Mouse (Mus musculus): ENCODE results near the gene Olfr279. TPM values are rescaled to one million over a fixed set of nuclear protein-coding genes. Genes with fewer than 3 reads are reported as not detected.
A peak's percentile ranks its signal among the peaks of the same experiment; 100 is the strongest.
"Not testable (repeated sequence)": the region's sequence is repeated elsewhere in the genome, so short reads cannot be mapped to it uniquely, and the experiment has no call there.

Olfr279 gene
- polyA plus RNA-seq, 1 experiment from 2014 or later, result not detected

DNA sequence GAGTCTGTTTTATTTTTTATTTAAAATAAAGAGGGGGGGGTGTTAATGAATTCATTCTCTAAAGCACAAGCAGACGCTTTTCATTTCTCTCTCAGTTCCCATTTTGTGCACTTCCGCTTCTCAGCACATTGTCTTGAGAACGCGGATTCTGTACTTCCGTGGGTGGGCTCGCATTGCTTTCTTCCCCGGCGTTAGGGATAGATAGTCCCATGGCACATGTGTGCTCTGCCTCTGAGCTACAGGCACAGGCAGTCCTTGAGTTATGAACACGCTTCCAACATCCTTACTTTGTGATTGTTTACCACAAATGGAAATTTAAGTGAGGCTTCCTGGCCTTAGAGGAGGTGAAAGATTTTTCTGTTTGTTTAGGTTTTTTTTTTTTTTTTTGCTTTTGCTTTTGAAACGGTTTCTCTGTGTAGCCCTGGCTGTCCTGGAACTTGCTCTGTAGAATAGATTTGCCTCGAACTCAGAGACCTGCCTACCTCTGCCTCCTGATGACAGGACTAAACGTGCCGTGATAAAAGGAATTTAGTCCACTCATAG, 19.3 kb downstream of the Olfr279 start:
- ChIA-PET POLR2A (no interaction called here), CTCF (no interaction called here)
- no peak for ATAC-seq
- no peaks in the 10 kb centered on the region for H3K27me3 ChIP-seq
- no peak for DNase-seq (ENCODE audit: low read depth, low spot score)
- no peak for TF ChIP-seq CTCF (IDR thresholded peaks at IDR 0.05)
- in situ Hi-C loops (cut with MboI; ENCODE audit: low pct_unique_long_range_greater_than_20kb), result loop anchor here (5.0 kb wide), 1 partner anchor 106 kb away; no protein-coding TSS in a partner anchor

DNA sequence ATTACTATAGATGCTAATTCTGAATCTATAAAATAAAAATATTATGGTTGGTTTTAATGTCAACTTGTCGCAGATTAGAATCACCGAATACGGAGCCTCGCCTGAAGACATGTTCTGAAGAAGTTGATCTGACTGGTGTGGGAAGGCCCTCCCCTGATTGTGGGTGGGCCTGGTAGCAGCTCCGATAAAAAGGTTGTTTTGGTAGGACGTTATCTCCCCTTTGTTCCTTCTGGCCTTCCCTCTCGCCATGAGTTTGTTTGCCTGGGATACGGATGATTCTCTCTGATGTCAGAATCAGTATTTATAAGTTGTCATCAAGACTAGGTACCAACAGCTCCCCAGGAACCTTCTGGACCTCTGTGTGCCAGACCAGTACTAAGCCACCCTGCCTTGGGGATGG, 20.0 kb downstream of the Olfr279 start:
- POLR2A ChIA-PET, result no interaction called here
- in situ Hi-C loops (cut with MboI; ENCODE audit: low pct_unique_long_range_greater_than_20kb), result loop anchor here (5.0 kb wide), 1 partner anchor 105 kb away; no protein-coding TSS in a partner anchor
- CTCF ChIA-PET, result no interaction called here
- H3K27me3 ChIP-seq, result no peaks in the 10 kb centered on the region
- TF ChIP-seq CTCF (IDR thresholded peaks at IDR 0.05), result no peak
- ATAC-seq (no peak), DNase-seq (ENCODE audit: low read depth, low spot score) (no peak)

DNA sequence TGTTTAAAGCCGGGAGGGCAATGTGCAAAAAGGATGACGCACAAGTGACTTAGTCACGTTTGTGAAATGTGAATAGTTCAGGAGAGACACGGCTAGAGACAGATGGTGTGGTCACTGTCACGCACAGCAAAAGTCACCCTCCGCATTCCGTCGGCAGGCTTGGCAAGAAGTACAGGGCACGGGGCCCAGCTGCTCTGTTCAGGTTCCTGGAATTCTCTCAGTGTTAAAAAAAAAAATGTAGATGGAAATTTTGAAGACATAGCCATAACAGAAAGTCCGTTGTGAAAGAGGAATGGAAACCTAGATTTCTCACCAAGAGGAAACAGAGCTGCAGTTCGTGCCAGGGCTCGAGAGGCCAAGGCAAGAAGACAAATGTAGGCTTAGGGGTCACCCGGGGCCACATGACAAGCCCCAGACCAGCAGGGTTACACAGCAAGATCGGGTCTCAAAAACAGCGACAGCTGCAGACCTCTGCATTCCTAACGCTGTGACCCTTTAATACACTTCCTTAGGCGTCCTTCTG, 20.7 kb downstream of the Olfr279 start:
- POLR2A ChIA-PET, result interaction anchor here (0.5 to 1.5 kb wide), 3 partner anchors 10 to 109 kb away, joined by 3 read pairs; no protein-coding TSS in a partner anchor
- TF ChIP-seq CTCF (IDR thresholded peaks at IDR 0.05), result no peak
- ATAC-seq, result peak; percentile 52
- CTCF ChIA-PET, result no interaction called here
- DNase-seq (ENCODE audit: low read depth, low spot score), result no peak
- no peaks in the 10 kb centered on the region for H3K27me3 ChIP-seq
- in situ Hi-C loops (cut with MboI; ENCODE audit: low pct_unique_long_range_greater_than_20kb), result loop anchor here (5.0 kb wide), 1 partner anchor 104 kb away; no protein-coding TSS in a partner anchor

DNA sequence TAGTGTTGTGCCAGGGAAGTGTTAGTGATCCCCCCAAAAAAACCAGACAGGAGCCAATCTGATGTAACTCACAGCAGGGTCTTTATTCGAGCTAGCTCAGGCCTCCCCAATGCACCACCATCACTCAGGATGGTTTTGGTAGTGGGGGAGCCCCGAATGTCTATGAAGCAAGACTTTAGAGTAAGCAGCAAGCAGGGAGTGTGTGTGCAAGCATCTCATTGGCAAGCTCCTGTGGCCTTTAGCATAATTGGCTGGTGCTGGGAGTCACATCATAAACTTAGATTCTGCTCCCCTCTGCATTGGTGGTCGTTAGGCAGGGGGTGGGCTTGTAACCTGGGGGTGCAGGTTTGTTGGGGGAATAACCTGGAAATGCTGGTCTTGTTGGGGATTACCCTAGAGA, 21.5 kb downstream of the Olfr279 start:
- not testable (repeated sequence) for H3K27me3 ChIP-seq; DNase-seq (ENCODE audit: low read depth, low spot score); ATAC-seq
- CTCF ChIA-PET, result interaction anchor here (2.8 kb wide), 1 partner anchor 13 kb away, joined by 10 read pairs; no protein-coding TSS in a partner anchor
- in situ Hi-C loops (cut with MboI; ENCODE audit: low pct_unique_long_range_greater_than_20kb), result loop anchor here (5.0 kb wide), 1 partner anchor 104 kb away; no protein-coding TSS in a partner anchor
- POLR2A ChIA-PET, result interaction anchor here (1.5 kb wide), 1 partner anchor 9 kb away, joined by 3 read pairs; no protein-coding TSS in a partner anchor

DNA sequence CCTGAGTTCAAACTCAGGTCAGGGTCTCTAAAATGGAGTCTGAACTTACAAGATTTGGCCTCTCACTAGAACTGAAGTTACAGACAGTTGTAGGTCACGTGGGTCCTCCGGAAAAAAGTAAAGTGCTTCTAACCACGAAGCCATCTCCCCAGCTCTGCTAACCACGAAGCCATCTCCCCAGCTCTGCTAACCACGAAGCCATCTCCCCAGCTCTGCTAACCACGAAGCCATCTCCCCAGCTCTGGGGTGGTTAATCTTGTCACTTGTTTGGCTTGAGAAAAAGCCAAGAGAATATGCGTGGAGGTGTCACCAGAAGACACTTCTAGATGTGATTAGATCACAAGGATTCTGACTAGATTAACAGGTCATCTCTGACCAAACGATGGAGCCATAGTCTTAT, 21.9 kb downstream of the Olfr279 start:
- no peaks in the 10 kb centered on the region for H3K27me3 ChIP-seq
- in situ Hi-C loops (cut with MboI; ENCODE audit: low pct_unique_long_range_greater_than_20kb), result loop anchor here (5.0 kb wide), 1 partner anchor 103 kb away; no protein-coding TSS in a partner anchor
- DNase-seq (ENCODE audit: low read depth, low spot score), result no peak
- POLR2A ChIA-PET, result interaction anchor here (1.5 kb wide), 1 partner anchor 9 kb away, joined by 3 read pairs; no protein-coding TSS in a partner anchor
- no peak for ATAC-seq
- CTCF ChIA-PET, result interaction anchor here (1.5 to 2.8 kb wide), 2 partner anchors 12 to 45 kb away, joined by 3 to 10 read pairs; no protein-coding TSS in a partner anchor
- TF ChIP-seq CTCF (IDR thresholded peaks at IDR 0.05), result no peak

DNA sequence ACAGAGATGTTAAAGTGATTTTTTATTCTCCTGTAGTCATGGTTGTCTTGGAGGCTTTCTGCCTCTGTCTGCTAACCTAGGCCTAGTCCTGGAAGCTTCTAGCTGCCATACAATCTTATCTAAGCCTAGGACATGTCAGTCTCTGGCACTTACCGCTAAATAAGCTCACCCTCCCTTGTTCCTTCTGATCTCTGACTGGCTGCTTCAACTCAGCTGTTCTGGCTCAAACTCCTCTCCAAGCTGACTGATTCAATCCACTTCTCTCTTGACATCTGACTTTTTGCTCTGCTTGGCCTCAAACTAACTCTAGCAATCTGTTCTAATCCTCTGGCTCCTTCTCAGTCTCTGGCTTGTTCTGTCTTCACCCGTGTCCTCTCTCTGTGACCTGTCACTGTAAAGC, 22.6 kb downstream of the Olfr279 start:
- not testable (repeated sequence) for ATAC-seq; DNase-seq (ENCODE audit: low read depth, low spot score); H3K27me3 ChIP-seq
- ChIA-PET CTCF (interaction anchor here (1.5 to 2.8 kb wide), 2 partner anchors 11 to 44 kb away, joined by 3 to 10 read pairs; no protein-coding TSS in a partner anchor), POLR2A (interaction anchor here (0.6 kb wide), 1 partner anchor 203 kb away, joined by 4 read pairs; no protein-coding TSS in a partner anchor)
- in situ Hi-C loops (cut with MboI; ENCODE audit: low pct_unique_long_range_greater_than_20kb), result loop anchor here (5.0 kb wide), 1 partner anchor 102 kb away; no protein-coding TSS in a partner anchor

DNA sequence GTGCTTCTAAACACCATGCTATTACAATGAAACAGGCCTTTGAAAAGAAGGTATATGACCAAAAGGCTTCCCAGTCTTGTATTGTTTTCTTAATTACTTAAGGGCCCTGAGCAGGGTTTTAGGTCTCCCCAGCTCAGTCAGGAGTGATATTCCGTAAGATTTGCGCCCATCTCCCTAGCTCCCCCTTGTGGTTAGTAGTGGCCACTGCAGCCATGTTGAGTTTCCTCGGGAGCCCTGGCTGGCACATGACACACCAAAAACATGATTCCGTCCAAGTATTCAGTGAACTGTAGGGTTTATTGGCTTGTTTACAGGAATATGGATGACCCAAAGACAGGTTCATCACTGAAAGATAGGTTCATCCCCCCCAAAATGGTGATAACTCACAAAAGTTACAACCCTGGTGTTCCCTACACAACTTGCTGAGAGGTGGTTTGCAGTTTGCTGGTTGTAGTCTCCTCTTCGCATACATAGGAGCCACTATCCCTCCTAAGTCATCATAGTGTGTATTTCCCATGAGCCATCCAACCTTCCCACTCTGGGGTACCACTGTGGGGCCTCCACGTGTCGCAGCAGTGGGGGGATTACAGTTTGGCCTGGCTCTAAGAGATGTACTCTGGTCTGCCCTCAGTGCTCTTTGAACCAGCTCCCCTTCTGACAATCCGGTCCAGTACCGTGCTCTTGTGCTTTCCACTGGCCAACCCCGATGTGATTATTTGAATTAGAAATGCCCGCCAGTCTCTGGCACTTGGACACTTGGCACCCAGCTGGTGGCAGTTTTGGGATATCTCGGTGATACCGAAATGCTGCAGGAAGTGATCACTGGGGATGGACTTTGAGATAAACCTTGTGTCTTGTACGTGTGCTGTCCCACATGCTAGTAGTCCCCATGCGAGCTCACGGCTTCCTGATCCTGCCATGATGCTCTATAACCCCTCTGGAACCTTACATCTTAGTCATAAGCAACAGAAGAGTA, 25.5 kb downstream of the Olfr279 start:
- CTCF ChIA-PET, result interaction anchor here (0.6 to 2.1 kb wide), 7 partner anchors 8 to 50 kb away, joined by 3 to 15 read pairs (median 4); no protein-coding TSS in a partner anchor
- H3K27me3 ChIP-seq, result no peaks in the 10 kb centered on the region
- DNase-seq (ENCODE audit: low read depth, low spot score), result no peak
- in situ Hi-C loops (cut with MboI; ENCODE audit: low pct_unique_long_range_greater_than_20kb), result no loop called here
- TF ChIP-seq CTCF (IDR thresholded peaks at IDR 0.05), result peak; percentile 88
- no peak for ATAC-seq
- POLR2A ChIA-PET, result interaction anchor here (0.7 kb wide), 1 partner anchor 716 kb away, joined by 4 read pairs; no protein-coding TSS in a partner anchor

DNA sequence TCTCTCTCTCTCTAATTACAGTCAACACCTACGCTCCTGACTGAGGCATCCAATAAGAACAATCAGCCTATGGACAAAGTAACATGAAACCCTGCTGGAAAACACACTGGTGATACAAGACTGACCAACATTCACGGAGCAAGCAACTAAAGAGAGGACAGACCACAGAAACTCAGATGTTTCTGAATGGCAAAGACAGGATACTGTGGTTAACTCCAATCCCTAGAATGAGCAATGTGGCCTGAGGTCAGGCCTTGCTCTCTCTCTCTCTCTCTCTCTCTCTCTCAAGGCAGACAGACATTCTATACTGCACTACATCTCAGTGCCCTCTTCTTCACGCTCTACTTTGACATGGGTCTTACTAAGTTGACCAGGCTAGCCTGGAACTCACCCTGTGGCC, 29.0 kb downstream of the Olfr279 start:
- no peak for ATAC-seq
- in situ Hi-C loops (cut with MboI; ENCODE audit: low pct_unique_long_range_greater_than_20kb), result no loop called here
- DNase-seq (ENCODE audit: low read depth, low spot score), result no peak
- no peak for TF ChIP-seq CTCF (IDR thresholded peaks at IDR 0.05)
- CTCF ChIA-PET, result no interaction called here
- H3K27me3 ChIP-seq, result no peaks in the 10 kb centered on the region
- POLR2A ChIA-PET, result no interaction called here

DNA sequence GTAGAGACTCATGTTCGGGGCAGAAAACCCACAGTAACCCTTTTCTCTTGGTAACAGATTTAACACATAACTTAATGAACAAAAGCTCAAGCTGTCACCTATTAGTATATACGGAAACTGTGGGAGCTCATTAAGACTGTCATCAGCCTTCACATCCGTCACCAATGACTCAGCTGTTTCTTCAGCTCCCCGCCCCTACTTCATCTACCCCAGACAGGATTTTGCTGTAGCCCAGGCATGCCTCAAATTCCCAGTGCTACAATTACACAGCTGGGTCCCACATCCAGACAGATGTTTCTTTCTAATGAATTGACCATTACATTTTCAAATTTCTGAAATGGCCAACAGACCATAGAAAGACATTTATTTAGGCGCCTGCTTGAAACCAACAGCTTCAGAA, 33.9 kb downstream of the Olfr279 start:
- no peak for DNase-seq (ENCODE audit: low read depth, low spot score)
- ChIA-PET POLR2A (no interaction called here), CTCF (interaction anchor here (0.8 to 2.4 kb wide), 3 partner anchors 9 to 30 kb away, joined by 3 to 10 read pairs (median 6); no protein-coding TSS in a partner anchor)
- ATAC-seq, result no peak
- no peak for TF ChIP-seq CTCF (IDR thresholded peaks at IDR 0.05)
- H3K27me3 ChIP-seq, result no peaks in the 10 kb centered on the region
- in situ Hi-C loops (cut with MboI; ENCODE audit: low pct_unique_long_range_greater_than_20kb), result no loop called here

DNA sequence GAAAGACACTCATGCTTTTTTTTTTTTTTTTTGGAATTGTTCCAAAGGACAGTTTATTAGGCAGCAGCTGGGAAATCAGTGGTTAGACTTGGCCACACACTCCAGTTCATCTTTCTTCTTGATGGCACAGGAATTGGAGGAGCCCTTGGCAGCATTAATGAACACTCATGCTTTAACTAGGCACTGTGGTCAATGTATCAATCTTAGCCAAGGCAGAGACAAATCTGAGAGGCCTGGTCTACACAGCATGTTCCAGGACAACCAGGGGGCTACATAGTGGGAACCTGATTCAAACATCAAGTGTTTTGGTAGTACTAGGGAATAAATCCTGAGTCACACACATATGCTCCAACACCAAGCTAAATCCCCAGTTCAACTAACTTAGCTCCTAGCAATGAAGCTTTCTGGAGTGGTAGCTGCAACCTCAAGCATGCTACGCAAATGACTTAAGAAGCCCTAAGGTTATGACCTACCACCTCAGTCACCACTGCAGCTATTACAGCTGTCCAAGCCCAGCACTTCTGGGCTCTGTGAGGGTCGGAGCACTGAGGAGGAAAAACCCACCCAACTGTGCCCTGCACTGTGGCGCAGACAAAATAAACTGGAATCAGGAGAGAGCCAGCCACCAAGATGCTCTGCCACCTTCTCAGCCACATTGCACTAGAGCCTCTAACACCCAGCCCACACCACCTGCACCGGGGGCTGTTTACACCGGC, 35.0 kb downstream of the Olfr279 start:
- no peak for ATAC-seq
- in situ Hi-C loops (cut with MboI; ENCODE audit: low pct_unique_long_range_greater_than_20kb), result no loop called here

More for the DNA sequence above, 35.0 kb downstream of the Olfr279 start:
- H3K27me3 ChIP-seq, result no peaks in the 10 kb centered on the region
- DNase-seq (ENCODE audit: low read depth, low spot score), result no peak
- POLR2A ChIA-PET, result no interaction called here
- no peak for TF ChIP-seq CTCF (IDR thresholded peaks at IDR 0.05)
- CTCF ChIA-PET, result interaction anchor here (1.0 to 2.4 kb wide), 2 partner anchors 10 to 12 kb away, joined by 3 to 10 read pairs; no protein-coding TSS in a partner anchor

Data from Patski (cell line).